Mouse (Mus musculus) layer of hippocampus, postnatal 10 days (tissue): ENCODE measurements around the gene Gm15093. TPM values are rescaled to one million over a fixed set of nuclear protein-coding genes. Genes with fewer than 3 reads are reported as not detected.
"Not testable (repeated sequence)": the region's sequence is repeated elsewhere in the genome, so short reads cannot be mapped to it uniquely, and the experiment has no call there.

ENCODE experiments used
- DNase-seq, 2 experiments: peaks; one replicate each; pipeline ENCODE4 v3.0.0; 2021; ENCODE audit warnings: low spot score in 2 of 2
- long read RNA-seq: library from polyadenylated mRNA; stranded (forward); transcript quantifications from one replicate; pipeline ENCODE4 v2.0.0, GENCODE M21; 2023
- total RNA-seq, 2 experiments: library from RNA; stranded (reverse); gene quantifications; 2 replicates each; pipeline ENCODE4 v1.2.3; 2021

The Gm15093 gene
- total RNA-seq = not detected
- long read RNA-seq = 0 reads

DNA sequence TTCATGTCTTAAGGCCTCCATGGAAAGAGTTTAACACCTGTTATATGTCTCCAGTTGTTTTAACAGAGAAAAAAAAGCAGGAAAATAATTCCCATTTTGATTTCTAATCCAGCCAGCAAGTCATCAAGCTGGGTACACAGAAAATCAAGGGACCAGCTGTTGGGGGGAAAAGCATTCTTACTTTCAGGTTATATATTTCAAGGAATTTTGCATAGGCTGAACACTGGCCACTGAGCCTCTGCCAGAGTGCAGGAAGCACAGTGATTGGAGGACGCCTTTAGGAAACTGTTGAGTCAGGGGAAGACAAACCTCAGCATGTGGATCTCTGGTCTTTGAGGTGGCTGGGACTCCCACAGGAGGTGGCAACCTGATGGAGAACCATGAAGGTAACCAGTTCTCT, at the start of gene Gm15093:
TSS of gene Gm15093 (plus strand) at position 301 of the 400 bp plus-strand sequence.
- not testable (repeated sequence) for DNase-seq

Other genes with a start within 250 kb of the Gm15093 start
- not detected for gene Ott, start 198.1 kb upstream of the Gm15093 start, total RNA-seq
- gene Gm15085, start 175.2 kb downstream of the Gm15093 start, total RNA-seq = not detected